Mouse (Mus musculus) intestine, embryonic 16.5 days (tissue): Measurements from ENCODE around the gene Fam114a2. TPM values are rescaled to one million over a fixed set of nuclear protein-coding genes. Genes with fewer than 3 reads are reported as not detected.
A peak's percentile ranks its signal among the peaks of the same experiment; 100 is the strongest.
"Not testable (repeated sequence)": the region's sequence is repeated elsewhere in the genome, so short reads cannot be mapped to it uniquely, and the experiment has no call there.

ENCODE experiments used
- ATAC-seq: fragments of 200-750 bp; cut with Nextera tagmentation; 2 replicates; pipeline ENCODE4 v1.8.0; 2017; ENCODE audit warnings: moderate TSS enrichment, moderate library complexity
- H3K27ac ChIP-seq: fragments of 300-500 bp; sonication (generic); 2 replicates; pipeline ENCODE4 v1.5.1; 2014; ENCODE audit warnings: mild to moderate bottlenecking, low read length
- H3K27me3 ChIP-seq: fragments of 300-500 bp; sonication (generic); replicated peaks from 2 replicates; pipeline ENCODE4 v1.6.1; 2014; ENCODE audit warnings: low read length, control low read depth, mixed read lengths; ENCODE audit not compliant: control insufficient read depth, insufficient read depth
- H3K36me3 ChIP-seq: fragments of 300-500 bp; sonication (generic); 2 replicates; pipeline ENCODE4 v1.6.1; 2014; ENCODE audit warnings: low read length, control low read depth; ENCODE audit not compliant: control insufficient read depth, insufficient read depth
- H3K4me1 ChIP-seq: fragments of 300-500 bp; sonication (generic); 2 replicates; pipeline ENCODE4 v1.6.1; 2014; ENCODE audit warnings: low read length, control low read depth, mixed read lengths; ENCODE audit not compliant: control insufficient read depth, insufficient read depth
- H3K4me2 ChIP-seq: fragments of 300-500 bp; sonication (generic); 2 replicates; pipeline ENCODE4 v1.6.1; 2014; ENCODE audit warnings: low read depth, low read length, control low read depth
- H3K4me3 ChIP-seq: fragments of 300-500 bp; sonication (generic); 2 replicates; pipeline ENCODE4 v1.5.1; 2014; ENCODE audit warnings: mild to moderate bottlenecking, low read length
- H3K9ac ChIP-seq: fragments of 300-500 bp; sonication (generic); 2 replicates; pipeline ENCODE4 v1.6.1; 2014; ENCODE audit warnings: low read depth, low read length
- H3K9me3 ChIP-seq: fragments of 300-500 bp; sonication (generic); 2 replicates; pipeline ENCODE4 v1.6.1; 2016; ENCODE audit warnings: low read length, control low read depth; ENCODE audit not compliant: control insufficient read depth
- WGBS: fragments of 180-500 bp; shearing (Covaris S2); extraction: QIAGEN DNeasy Blood & Tissue Kit; methylation state at CpG from one replicate; pipeline ENCODE4 v1.1.7; 2014; 5-methylcytosine and 5-hydroxymethylcytosine counted together
- polyA plus RNA-seq: library from polyadenylated mRNA; unstranded; fragments of >200 nt; fragmentation: Nextera tagmentation; extraction: Ambion mirVana; gene quantifications from 2 replicates; pipeline ENCODE4 v1.2.1, GENCODE M21; 2015

Gene Fam114a2
- 89.6 and 90.5 TPM in 2 replicates for polyA plus RNA-seq

DNA sequence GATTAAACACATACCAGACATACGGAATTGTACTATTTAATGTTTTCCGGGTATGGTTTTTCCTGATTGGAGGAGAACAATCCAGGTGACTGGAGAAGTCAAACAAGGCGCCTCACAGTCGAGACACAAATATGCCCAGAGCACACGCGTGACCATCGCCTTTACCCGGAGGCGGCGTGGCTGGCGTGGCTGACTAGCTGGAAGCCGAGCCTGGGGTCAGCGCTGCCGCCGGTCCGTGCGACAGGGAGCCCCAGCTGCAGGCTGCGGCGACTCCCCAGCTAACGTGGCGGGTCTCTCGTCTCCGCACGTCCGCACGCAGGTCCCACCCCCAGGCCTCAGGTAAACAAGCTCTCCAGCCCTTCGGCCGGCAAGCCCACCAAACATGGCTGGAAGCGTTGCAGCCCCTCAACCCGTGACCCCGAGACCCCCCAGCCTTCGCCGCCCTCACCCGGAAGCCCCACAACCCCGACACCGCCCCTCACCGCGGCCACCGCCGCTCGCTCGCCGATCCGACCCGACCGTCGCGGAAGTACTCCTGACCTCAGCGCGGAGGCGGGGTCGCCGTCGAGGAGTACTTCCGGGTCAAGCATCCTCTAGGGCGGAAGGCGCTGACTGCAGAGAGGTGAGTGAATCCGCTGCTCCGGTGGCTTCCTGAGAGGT, at the start of gene Fam114a2, which contains the start of gene Mfap3:
Gene Fam114a2 (minus strand): TSS at position 527 of the 660 bp plus-strand sequence.
Gene Mfap3 (plus strand): TSS at position 574 of the 660 bp plus-strand sequence.
- Histone ChIP-seq H3K4me3 (peak within 1 kb of the TSS; percentile 97), H3K27me3 (no peaks in the 10 kb centered on the region), H3K4me2 (peak within 1 kb of the TSS; percentile 61), H3K36me3 (no peaks in the 10 kb centered on the region), H3K9me3 (no peaks in the 10 kb centered on the region), H3K4me1 (peaks cover 9% of the 10 kb centered on the region; the same call in 1 of the 2 replicates), H3K9ac (peak within 1 kb of the TSS; percentile 94), H3K27ac (peak within 1 kb of the TSS; percentile 92)
- peak; percentile 96 for ATAC-seq
- WGBS: under 1% methylated on average over 59 of the region's 59 CpGs

- Histone ChIP-seq H3K36me3 (no peaks in the 10 kb centered on the region), H3K4me2 (no peak overlapping the region), H3K9me3 (no peaks in the 10 kb centered on the region), H3K9ac (no peak overlapping the region), H3K4me1 (no peaks in the 10 kb centered on the region), H3K4me3 (no peak overlapping the region), H3K27ac (no peak overlapping the region), H3K27me3 (no peaks in the 10 kb centered on the region)
- 46% methylated on average over 18 of the region's 18 CpGs for WGBS
- ATAC-seq: no peak
Measured at GRCm38 (mm10) chr11:57566091-57567035, 47.9 kb upstream of the Fam114a2 start.

GRCm38 (mm10) chr11:57564564-57564963, 46.1 kb upstream of the Fam114a2 start:
- ATAC-seq: no peak
- Histone ChIP-seq H3K9ac (no peak overlapping the region), H3K9me3 (no peaks in the 10 kb centered on the region), H3K4me1 (no peaks in the 10 kb centered on the region), H3K36me3 (no peaks in the 10 kb centered on the region), H3K4me2 (no peak overlapping the region), H3K27ac (no peak overlapping the region), H3K4me3 (no peak overlapping the region), H3K27me3 (no peaks in the 10 kb centered on the region)
- 60% methylated on average over 12 of the region's 12 CpGs for WGBS

DNA sequence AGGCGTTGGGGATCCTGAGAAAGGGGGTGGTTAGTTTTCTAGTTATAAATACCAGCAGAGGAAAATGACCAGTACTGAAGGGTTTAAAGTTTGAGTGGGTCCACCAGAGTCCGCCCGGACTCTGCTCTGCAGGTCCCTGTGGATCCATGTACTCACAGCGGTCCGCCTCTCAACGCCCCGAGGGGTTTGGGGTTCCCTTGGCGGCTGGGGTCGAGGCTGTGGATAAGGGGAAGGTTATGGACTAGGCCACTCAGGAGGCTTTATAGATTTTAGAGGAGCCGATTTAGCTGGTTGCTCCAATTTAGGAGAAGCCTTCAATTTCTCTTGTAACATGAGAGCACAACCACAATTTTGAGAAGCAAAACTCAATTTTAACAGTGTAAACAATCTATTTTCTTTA, 39.5 kb upstream of the Fam114a2 start:
- WGBS: 95% methylated on average over 9 of the region's 10 CpGs
- not testable (repeated sequence) for H3K4me3 ChIP-seq, H3K36me3 ChIP-seq, ATAC-seq, H3K4me2 ChIP-seq, H3K4me1 ChIP-seq, H3K27ac ChIP-seq, H3K9ac ChIP-seq, H3K27me3 ChIP-seq, H3K9me3 ChIP-seq

DNA sequence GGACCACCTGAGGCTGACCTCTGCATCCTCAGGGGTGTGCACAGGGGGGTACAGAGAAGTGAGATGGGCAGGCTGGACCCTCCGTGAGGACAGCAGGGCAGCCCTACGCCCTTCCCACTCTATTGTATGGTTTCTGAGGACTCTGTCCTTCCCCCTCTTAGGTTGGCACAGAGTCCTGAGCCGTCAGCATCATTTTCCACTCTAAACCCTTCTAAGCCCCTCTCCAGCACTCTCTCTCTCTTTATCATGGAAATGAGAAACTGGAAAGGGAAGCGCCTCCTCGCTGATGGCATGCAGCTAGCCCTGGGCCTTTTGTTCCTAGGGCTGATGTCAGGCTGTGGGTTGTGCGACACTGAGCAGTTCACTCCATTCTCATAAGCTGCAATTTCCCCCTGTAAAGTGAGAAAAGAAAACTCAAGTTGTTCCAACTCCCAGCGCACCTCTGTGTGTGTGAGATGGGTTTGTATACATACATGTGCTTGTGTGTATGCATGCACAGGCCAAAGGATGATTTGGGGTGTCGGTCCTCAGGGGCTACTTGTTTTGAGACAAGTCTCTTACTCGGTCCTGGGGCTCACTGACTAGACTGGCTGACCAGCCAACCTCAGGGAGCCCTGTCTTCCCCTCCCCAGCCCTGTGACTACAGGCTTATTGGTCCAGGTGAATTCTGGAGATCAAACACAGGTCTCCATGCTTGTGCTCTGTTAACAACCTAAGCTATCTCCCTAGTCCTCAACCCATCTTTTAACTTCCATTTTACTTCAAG, 34.8 kb upstream of the Fam114a2 start:
- no peak overlapping the region for H3K27ac ChIP-seq
- no peaks in the 10 kb centered on the region for H3K9me3 ChIP-seq
- 68% methylated on average over 9 of the region's 9 CpGs for WGBS
- no peak overlapping the region for H3K9ac ChIP-seq
- no peaks in the 10 kb centered on the region for H3K27me3 ChIP-seq
- H3K4me2 ChIP-seq: no peak overlapping the region
- H3K4me1 ChIP-seq: 0 out of 2 replicates have a peak, but pooled peaks cover 2% of the 10 kb centered on the region
- ATAC-seq: no peak
- H3K36me3 ChIP-seq: no peaks in the 10 kb centered on the region
- H3K4me3 ChIP-seq: no peak overlapping the region

DNA sequence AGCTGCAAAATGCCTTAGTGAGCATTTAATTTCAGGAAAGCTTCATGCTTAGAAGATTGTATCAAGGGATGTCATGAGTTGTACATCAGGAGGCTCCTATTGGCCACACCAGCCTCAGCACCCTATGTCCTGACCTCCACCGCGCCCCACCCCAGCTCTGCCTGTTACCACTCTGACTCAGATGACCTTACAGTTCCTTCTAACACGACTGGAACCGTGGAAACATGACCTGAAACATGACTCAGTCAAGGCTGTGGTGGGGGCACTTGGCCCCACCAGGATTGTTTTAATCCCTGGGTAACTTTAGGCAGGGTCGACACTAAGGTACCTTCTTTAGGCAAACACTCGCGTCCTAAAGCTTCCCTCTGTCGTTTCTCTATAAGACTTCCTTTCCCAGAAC, 32.6 kb upstream of the Fam114a2 start:
- H3K4me2 ChIP-seq: no peak overlapping the region
- 0 out of 2 replicates have a peak, but pooled peaks cover 2% of the 10 kb centered on the region for H3K4me1 ChIP-seq
- ATAC-seq: no peak
- no peaks in the 10 kb centered on the region for H3K9me3 ChIP-seq
- 83% methylated on average over 8 of the region's 8 CpGs for WGBS
- H3K27ac ChIP-seq: no peak overlapping the region
- no peak overlapping the region for H3K4me3 ChIP-seq
- H3K36me3 ChIP-seq: no peaks in the 10 kb centered on the region
- H3K27me3 ChIP-seq: no peaks in the 10 kb centered on the region
- no peak overlapping the region for H3K9ac ChIP-seq

GRCm38 (mm10) chr11:57550230-57550629, 31.8 kb upstream of the Fam114a2 start:
- Histone ChIP-seq H3K36me3 (no peaks in the 10 kb centered on the region), H3K4me2 (no peak overlapping the region), H3K4me3 (no peak overlapping the region), H3K27me3 (no peaks in the 10 kb centered on the region), H3K27ac (no peak overlapping the region), H3K9ac (no peak overlapping the region), H3K9me3 (no peaks in the 10 kb centered on the region), H3K4me1 (0 out of 2 replicates have a peak, but pooled peaks cover 2% of the 10 kb centered on the region)
- WGBS: 99% methylated on average over 2 of the region's 2 CpGs
- no peak for ATAC-seq

DNA sequence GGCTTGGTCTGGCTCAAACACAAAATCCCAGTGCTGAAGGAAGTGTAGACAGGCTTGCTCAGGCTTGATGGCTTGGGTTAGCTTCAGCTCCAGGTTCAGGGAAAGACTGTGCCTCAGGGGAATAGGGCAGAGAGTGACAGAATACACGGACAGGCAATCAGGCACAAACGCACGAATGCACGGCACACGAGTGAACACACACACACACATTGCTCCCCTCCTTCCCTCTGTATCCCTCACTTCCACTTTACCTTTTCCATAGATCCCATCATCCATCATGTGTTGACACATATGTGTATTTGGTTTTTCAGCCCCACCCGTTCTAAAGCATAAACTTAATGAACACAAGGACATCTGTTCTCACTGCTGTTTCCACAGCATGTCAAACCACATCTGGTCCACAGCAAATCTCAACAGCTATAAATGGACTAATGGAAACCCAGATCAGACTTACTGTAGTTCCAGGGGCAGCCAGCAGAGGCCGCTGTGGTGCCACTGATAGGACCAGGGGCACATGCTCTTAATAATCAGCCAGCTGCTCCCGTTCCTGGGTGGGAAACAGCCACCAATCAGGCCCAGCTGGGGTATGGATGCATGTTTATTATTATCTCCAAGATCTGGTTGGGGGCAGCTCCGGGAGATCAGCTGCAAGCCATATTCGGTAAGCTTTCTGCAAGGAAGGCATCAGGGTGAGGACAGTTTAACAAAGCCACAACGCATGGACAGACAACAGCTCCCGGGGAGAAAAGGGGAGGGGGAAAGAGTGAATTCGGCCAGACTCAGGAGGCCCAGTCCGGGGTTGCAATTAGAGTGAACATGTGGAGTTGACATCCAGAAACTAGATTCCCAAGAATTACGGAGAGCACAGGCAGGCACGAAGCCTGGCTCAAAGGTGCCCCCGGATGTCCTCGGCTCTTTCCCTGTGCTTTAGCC, 30.5 kb upstream of the Fam114a2 start:
- Histone ChIP-seq H3K4me2 (peak overlapping the region; percentile 44), H3K9ac (peak overlapping the region; percentile 36), H3K4me1 (0 out of 2 replicates have a peak, but pooled peaks cover 2% of the 10 kb centered on the region), H3K27ac (no peak overlapping the region), H3K9me3 (no peaks in the 10 kb centered on the region), H3K36me3 (no peaks in the 10 kb centered on the region), H3K4me3 (no peak overlapping the region), H3K27me3 (no peaks in the 10 kb centered on the region)
- ATAC-seq: peak; percentile 77
- WGBS: 28% methylated on average over 18 of the region's 18 CpGs
